ENCODE assay signal across 8 mouse cellular contexts in genomic region chr7:28311926-28312543, GRCm38 (mm10). TPM values are rescaled to one million over a fixed set of nuclear protein-coding genes. Genes with fewer than 3 reads are reported as not detected.
DNase-seq lines count a peak whose midpoint lies in the region; ATAC-seq lines count a peak whose summit lies in the region.

Gene Timm50 (minus strand): TSS chr7:28312072.

- H3K27ac ChIP-seq in hindbrain, embryonic 16.5 days (ENCODE audit: low read depth, low read length), result peak within 1 kb of the TSS; percentile 80
- H3K27ac ChIP-seq in macrophage, result peak within 1 kb of the TSS; percentile 32

- H3K4me1 ChIP-seq in hindbrain, embryonic 16.5 days (ENCODE audit: control insufficient read depth, insufficient read depth, low read depth, low read length), result peaks cover 8% of the 10 kb centered on the region

- DNase-seq in WW6 (ENCODE audit: low read depth, low spot score), result peak; percentile 92
- DNase-seq in cerebellum, postnatal 4 days (ENCODE audit: low spot score in 2 of 2), result peak; percentile 98 to 99
- peak; percentile 99 for DNase-seq in gastrocnemius, adult 18-20 months (ENCODE audit: low spot score)
- peak; percentile 99 to 100 for DNase-seq in left cerebral cortex, adult 18-20 months (ENCODE audit: low spot score in 2 of 2)
- peak; percentile 98 for DNase-seq in right cerebral cortex, adult 18-20 months
- peak; percentile 94 for DNase-seq in urinary bladder, postnatal 10 days (ENCODE audit: low spot score)

- no peaks in the 10 kb centered on the region for H3K27me3 ChIP-seq in hindbrain, embryonic 16.5 days (replicated peaks; ENCODE audit: control insufficient read depth, insufficient read depth, low read length)

- peak within 1 kb of the TSS; percentile 93 for H3K9ac ChIP-seq in hindbrain, embryonic 16.5 days (ENCODE audit: low read depth, low read length)

- under 1% methylated on average over 42 of the region's 45 CpGs for WGBS in hindbrain, embryonic 16.5 days
- WGBS in macrophage (ENCODE audit: missing documents), result under 1% methylated on average over 42 of the region's 45 CpGs

- peak within 1 kb of the TSS; percentile 93 for H3K4me3 ChIP-seq in hindbrain, embryonic 16.5 days (ENCODE audit: low read length)
- peak within 1 kb of the TSS; percentile 100 for H3K4me3 ChIP-seq in macrophage (ENCODE audit: inconsistent target)

- peaks cover 36% of the 10 kb centered on the region for H3K36me3 ChIP-seq in hindbrain, embryonic 16.5 days (ENCODE audit: control insufficient read depth, insufficient read depth, low read length)
- H3K36me3 ChIP-seq in macrophage (ENCODE audit: inconsistent target), result peaks cover 33% of the 10 kb centered on the region

- H3K4me2 ChIP-seq in hindbrain, embryonic 16.5 days (ENCODE audit: low read length), result peak within 1 kb of the TSS; percentile 94

- peaks cover 14% of the 10 kb centered on the region for H3K79me2 ChIP-seq in macrophage (ENCODE audit: inconsistent target)

- peak; percentile 97 for ATAC-seq in hindbrain, embryonic 16.5 days

- H3K9me3 ChIP-seq in hindbrain, embryonic 16.5 days (ENCODE audit: control insufficient read depth, low read length), result no peaks in the 10 kb centered on the region

RNA-seq across cellular contexts. Expression of gene Timm50, which starts in this region (rescaled TPM):
- 10 to 100 TPM; 40.4 to 48.4 TPM for total RNA-seq in gastrocnemius, adult 18-20 months (2021)
- 131 and 142 TPM in 2 replicates for polyA plus RNA-seq in hindbrain, embryonic 16.5 days (2015; fragmentation: Nextera tagmentation; extraction: Ambion mirVana)
- total RNA-seq in left cerebral cortex, adult 18-20 months (2021), result 10 to 100 TPM; 36.8 to 43.2 TPM
- 10 to 100 TPM in 17 of 26 experiments, 1 to 10 TPM in 9; 1.9 to 38.0 (median 16.8) TPM for total RNA-seq in macrophage (2018; cell fraction: chromatin; rRNA removed)
- 10 to 100 TPM; 17.3 to 30.4 (median 23.3) TPM for total RNA-seq in macrophage (2018; cell fraction: cytosol; rRNA removed)
- total RNA-seq in macrophage (2018; cell fraction: nucleus; rRNA removed), result 10 to 100 TPM in 17 of 26 experiments, 1 to 10 TPM in 9; 5.1 to 34.8 (median 13.5) TPM
- polyA plus RNA-seq in macrophage (2018), result 15.4 to 48.5 TPM (median 20.8 TPM) in 3 replicates

Comparison
In these comparisons a context has a peak if more than half of its experiments do, and no peak if none do; other contexts are left out.
1. Peak in every context shown above with its lines: DNase-seq, ATAC-seq, H3K4me3 ChIP-seq and H3K27ac ChIP-seq.